Mouse (Mus musculus): ENCODE results near the gene Ikzf4.

DNA sequence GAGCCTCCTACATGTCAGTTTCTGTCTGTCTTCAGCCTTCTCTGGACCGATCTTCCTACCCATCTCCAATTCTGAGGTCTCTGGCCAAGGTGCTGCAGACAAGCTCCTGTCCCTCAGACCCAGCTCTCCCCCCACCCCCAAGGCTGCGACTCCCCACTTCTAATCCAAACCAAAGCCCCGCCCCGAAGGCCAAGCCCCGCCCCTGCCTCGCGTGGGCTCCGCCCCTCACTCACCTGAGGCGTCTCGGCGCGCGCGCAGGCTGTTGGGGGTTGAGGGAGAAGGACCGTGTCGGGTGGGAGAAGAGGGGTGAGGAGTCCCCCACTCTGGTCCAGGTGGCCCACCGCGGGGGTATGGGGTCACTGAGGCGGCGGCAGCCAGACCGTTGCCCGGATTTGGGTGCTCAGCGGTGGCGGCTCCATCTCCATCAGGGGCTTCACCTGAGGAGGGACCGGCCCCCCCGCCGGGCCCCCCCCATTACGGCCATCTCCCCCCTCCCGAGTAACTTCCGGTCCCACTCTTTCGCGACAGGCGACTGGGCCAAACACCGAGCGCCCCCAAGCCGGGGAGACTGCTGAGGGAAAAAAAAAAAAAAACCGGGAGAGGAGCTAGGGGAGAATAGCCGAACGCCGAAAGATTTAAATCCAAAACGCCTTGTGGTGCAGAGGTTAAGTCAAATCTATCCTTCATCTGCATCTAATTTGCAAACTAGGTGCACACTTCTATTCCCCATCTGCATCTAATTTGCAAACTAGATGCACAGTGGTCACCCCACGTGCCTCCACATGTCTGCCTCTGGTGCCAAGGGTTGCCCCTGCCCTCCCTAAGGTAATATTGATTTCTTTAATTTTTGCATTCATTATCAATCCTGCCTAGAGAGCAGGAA is 23.2 kb upstream of the Ikzf4 start:
- TF ChIP-seq CTCF (IDR thresholded peaks at IDR 0.05; ENCODE audit: control insufficient read depth, insufficient read depth, low read length) (no peak), POLR2A (IDR thresholded peaks at IDR 0.05; ENCODE audit: borderline replicate concordance, control insufficient read depth, low read depth, low read length) (no peak)

Data from bone marrow, adult 2 months (tissue).